Mouse (Mus musculus) urinary bladder, postnatal 4 days (tissue): Measurements from ENCODE around the gene Slc18b1.
"Not testable (repeated sequence)": the region's sequence is repeated elsewhere in the genome, so short reads cannot be mapped to it uniquely, and the experiment has no call there.

Experiments used
- DNase-seq, 2 experiments: peaks; one replicate each; pipeline ENCODE4 v3.0.0; 2021 to 2022; ENCODE audit warnings: low spot score in 2 of 2

The Slc18b1 gene

DNA sequence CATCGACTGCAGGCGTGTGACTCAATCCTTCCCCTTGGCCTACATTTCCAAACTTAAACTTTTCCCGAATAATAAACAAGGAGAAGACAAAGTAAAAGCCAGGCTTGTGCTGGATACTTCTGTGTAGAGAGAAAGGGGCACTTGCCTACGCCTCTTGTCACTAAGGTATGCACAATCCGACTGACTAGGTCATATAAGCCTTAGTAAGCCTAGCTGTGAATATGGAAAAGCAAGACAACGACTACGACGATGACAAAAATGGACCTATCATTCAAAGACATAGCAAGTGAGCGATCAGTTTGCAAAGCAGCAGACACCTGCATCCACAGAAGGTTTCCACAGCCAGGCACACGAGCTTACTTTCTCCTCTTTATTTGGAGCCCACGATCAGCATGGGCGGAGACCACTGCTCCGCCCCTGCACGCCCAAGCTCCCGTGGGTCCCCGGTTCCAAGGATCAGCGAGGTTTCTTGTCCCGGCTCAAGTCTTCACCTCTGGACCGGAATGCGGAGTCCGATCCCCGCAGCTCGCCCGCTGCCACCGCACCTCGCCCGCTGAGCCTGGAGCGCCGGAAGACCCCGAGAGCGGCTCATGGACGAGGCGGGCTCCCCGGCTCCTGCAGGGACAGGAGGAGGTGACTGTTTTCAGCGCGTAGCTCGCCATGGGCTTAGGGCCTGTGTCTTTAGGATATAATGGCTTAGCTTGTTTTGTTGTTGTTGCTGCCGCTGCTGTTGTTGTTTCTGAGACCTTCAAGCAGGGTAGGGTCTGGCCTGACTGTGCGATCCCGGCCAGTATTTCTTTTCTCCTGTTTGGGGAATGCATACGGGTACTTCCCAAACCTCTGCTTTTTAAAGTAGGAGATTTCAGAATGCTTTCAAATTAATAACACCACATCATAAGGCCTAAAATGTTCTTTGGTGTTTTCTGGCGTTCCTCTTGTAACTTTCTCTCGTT lies at the start of gene Slc18b1:
TSS of gene Slc18b1 (plus strand) at position 436 of the 953 bp plus-strand sequence.
- DNase-seq: peak; percentile 33 to 62

DNA sequence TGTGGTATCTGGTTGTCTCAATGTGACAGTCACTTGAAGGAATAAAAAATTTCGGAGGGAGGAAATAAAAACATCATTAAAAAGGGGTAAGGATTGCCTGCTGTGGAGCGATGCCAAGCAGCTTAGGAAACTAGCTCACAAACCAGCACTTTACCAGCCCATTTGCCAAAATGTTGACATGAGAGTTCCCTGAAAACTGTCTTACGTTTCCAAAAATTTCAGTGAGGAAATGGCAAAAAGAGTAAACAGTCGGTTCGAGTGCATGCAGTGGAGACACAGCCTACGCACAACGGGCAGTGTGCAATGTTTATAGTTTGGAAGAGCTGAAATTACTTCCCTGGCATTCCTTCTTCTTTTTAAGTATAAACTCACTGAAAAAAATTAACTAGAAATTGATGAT lies 42.6 kb upstream of the Slc18b1 start:
- DNase-seq: no peak

DNA sequence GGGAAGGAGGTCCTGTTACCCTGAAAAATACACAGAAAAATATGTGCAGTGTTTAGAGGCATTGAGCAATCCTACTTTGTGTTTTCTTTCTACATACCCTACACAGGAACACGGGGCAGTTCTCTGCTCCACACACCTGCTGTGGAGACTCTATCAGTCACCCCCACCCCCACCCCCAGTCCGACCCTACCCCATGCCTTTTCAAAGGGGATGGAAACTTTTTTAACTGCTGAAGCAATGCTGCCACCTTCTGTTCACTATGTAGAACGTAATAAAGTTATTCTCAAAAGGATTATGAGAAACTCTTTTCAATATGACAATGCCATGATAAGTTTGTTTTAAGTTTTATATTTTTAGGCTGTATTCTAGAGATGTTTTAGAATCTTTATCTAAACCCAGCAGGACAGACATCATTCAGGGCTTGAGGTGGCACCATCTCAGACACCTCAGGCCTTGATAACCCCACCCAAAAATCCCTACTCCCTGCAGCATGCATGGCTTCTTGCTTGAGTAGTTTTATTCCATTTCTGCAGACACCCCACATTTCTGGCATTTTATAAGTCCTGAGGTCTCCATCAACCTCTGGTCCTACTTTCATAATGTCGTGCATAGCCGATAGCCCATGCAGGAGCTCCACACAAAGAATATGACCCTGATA lies 19.4 kb upstream of the Slc18b1 start:
- DNase-seq: no peak

DNA sequence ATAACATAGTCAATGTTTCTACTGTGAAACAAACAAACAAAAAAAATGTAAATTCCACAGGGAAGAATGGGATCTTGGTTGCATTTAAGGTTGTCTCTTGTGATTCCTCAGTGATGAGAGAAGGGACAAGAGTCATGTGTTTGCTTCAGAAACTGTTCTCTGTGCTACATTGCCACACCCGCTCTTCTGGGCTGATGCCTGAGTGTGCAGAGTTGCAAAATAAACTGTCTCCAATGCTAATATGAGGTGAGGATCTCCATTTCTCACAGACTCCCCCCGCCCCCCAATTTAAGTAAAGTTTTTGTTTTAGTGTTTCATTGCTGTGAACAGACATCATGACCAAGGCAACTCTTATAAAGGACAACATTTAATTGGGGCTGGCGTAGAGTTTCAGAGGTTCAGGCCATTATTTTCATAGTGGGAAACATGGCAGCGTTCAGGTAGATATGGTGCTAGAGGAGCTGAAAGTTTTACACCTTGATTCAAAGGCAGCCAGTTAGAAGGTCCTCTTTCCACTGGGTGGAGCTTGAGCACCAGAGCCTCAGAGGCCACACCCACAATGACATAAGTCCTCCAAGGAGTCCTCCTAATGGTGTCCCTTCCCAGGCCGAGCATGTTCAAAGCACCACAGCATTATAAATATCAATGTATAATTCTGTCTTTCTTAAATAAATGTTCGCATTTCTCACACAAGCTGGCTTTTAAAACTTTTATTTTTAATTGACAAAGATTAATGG lies 16.1 kb upstream of the Slc18b1 start:
- DNase-seq: no peak

DNA sequence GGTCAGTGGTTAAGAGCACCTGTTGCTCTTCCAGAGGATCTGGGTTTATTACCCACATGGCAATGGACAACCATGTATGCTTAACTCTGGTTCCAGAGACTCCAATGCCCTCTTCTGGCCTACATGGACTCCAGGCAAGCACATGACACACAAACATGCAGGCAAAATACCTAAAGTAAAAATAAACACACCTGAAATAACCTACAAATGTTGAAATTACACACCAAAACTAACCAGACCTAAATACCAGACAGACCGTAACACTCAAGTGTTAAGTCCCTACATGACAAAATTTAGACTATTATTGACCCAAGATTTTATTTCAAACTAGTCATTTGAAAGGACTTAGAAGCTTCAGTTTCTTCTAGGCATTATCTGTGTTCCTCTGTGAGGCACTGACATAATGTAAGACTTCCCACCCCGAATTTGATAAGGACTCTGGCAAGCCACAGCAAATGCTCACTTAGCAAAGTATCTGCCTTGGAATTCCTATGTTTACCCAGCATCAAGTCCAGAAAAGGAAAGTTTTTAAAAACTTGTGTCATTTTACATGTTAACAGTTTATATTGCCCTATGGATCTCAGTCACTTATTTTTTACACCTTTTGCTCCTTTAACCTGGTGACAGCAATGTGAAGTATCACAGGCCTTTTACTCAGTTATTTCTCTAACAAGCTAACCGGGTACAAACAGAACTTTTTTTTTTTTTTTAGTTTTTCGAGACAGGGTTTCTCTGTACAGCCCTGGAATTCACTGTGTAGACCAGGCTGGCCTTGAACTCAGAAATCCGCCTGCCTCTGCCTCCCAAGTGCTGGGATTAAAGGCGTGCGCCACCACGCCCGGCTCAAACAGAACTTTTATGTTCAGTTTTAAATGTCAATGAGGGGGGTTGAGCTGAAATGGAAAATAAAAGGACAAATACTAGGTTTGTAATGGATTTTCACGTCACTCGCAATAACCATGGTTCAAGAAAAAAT lies 14.7 kb upstream of the Slc18b1 start:
- DNase-seq: no peak

DNA sequence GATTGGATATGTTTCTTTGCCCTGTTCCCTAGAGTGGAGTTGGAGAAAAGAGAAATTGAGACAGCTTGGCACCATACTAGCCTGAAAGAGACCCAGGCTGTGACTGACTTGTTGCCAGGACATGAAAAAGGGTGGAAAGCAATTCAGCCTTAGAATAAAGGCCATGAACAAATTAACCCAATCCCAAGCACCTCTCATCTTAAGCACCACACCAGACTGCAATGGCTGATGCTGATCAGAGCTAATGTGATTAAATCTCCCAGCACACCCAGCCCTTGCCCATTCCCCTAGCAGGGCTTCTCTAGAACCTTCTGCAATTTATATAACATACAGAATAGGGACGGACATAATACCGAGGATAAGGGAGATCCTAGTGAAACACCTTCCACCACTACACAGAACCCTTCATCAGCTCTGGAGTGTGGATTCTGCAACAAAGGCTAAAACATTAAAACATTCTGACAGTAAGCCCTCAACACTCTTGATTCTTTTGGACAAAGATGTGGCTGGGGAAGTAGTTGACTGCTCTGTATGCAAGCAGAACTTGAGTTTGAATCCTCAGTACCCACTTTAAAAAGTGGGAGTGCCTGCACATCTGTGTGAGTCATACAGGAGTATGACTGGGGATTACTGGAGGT lies 13.8 kb upstream of the Slc18b1 start:
- no peak for DNase-seq

DNA sequence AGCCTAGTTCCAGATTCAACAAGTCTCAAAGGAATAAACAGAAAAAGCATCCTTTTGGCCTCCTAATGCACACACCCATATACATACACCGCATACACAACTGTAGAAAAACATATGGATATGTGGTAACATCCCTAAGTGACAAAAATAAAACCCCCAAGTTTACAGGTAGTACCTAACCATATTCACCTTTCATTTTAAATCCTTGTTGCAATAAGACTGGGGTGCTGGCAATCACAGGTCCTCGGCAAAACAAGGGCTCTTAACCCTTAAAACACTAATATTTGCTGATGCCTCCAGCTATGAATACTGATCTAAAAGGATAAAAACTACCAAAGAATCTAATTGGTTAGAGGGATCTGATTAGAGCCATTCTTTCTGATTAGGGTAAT lies 13.3 kb upstream of the Slc18b1 start:
- no peak for DNase-seq

DNA sequence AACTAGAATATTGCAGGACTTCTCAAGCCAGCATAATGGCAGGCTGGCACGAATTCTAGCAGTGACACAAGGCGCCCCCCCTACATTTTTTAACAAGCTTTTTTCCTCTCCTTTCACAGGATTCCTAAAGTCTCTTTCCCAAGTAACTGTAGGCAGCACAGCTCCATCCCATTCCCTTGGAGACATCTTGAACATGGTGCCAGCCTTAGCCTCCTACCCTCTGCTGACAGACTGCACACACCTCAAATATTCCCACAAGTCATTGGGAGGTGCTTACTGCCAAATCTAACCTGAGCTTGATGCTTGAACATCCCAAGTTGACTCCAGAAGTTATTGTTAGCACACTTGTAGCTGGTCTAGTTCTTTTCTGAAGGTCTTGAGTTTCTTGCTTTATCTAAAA lies 12.7 kb upstream of the Slc18b1 start:
- no peak for DNase-seq

DNA sequence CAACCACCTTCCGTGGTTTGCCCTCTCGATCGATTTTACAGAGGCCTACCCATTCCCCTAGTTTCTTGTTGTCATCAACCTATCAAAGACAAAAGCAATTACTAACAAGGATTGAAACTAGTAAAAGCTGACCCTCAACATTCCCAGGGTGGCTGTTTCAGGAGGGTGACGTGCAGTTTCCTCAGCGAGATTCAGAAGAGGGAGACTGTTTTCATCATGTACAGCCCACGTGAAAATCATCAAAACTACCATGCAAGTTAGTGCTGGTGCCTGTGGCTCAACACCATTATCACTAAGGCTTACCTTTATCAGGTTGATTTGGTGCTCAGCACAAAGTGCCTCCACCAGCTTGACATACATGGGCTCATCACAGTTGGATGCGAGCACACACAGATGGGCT lies 11.2 kb upstream of the Slc18b1 start:
- not testable (repeated sequence) for DNase-seq

DNA sequence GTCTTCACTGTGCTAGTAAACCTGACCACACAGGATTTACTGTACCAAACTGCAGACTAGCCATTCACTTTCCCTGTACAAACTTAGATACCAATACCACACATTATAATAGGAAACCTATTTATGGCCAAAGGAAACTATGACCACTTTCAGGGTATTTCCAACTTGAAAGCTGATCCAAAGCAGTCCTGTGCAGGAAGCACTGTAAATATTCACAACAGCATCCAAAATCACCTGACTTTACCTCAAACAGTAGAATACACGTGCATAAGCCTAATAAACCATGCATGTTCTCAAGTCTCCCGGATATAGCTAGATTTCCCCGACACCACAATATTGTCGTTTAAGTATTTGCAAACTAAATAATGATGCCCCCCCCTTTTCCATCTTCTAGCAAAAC lies 10.7 kb upstream of the Slc18b1 start:
- no peak for DNase-seq

DNA sequence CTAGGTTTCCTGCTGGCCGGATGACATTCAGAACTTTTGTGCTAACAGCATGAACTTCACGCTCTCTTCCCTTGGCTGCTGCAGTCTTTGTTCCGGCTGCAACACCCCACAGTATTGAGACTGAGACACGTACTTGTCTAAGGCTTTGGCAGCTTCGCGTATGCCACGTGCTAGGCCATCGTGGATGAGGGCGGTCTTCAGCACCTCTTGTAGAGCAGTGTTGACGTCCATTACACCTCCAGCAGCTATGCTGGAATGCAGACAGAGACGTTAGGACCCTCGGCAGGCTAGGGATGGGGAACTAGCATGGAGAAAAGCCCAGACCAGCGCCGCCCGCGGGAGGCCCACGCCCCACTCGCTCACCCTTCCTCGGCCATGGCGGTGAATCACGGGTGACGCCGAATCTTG lies 10.2 kb upstream of the Slc18b1 start:
- not testable (repeated sequence) for DNase-seq

DNA sequence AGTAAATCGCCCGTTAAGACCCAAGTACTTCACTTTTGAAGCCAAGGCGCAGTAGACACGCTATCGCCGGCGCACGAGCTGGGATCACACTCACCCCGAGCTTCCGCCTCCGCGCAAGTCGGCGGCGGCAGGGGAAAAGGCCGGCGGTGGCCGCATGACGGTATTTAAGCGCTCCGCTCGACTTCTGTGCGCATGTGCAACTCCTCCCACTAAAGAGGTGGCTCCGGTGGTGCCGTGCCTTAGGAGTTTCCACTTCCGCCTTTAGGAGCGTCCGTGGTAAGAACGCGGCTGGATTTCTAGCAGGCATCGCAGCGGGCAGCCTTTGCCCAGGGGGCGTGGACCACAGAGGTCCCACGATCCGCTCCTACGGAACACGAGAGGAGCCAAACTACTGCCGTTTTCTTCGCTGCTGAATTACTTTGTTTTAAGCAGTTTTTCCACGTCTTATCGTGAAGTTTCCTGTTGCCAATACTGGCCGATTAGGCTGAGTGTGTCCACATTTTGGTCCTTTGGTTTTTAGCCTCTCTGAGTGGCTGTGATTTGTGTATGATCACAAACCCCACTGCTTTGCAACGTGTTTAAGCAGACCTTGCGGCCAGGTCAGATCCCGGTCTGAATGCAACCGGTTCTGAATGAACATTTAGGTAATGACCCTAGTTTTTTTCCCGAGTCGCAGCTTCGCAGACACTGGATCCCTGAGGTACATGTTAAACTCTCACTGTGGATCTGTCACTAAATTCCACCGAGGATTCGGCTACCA lies 9.5 kb upstream of the Slc18b1 start, which contains the start of gene Rps12:
TSS of gene Rps12 (minus strand) at position 214 of the 760 bp plus-strand sequence.
- peak; percentile 98 for DNase-seq

DNA sequence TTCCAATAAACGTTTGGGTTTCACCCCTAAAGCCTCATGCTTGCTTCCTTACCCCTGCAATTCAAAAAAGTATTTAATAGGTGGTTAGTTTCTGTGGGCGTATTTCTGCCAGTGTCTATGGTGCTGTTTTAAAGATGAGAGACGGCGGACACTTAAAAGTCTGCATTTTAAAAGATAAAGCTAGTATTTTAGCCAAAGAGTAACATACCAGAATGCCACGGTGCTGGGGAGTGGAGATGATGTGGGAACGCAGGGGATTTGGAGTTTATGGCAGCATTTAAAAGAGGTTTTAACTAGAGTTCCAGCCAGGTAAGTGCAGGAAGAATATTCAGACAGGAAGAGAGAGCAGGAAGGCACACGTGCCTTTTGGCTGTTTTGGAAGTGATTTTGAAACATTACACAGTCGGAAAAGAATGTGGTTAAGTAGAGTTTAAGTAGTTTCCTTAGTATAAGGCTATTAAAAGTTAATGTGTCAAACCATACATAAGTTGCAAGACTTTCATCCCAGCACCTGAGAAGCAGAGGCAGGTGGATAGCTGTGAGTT lies 8.7 kb upstream of the Slc18b1 start:
- no peak for DNase-seq

DNA sequence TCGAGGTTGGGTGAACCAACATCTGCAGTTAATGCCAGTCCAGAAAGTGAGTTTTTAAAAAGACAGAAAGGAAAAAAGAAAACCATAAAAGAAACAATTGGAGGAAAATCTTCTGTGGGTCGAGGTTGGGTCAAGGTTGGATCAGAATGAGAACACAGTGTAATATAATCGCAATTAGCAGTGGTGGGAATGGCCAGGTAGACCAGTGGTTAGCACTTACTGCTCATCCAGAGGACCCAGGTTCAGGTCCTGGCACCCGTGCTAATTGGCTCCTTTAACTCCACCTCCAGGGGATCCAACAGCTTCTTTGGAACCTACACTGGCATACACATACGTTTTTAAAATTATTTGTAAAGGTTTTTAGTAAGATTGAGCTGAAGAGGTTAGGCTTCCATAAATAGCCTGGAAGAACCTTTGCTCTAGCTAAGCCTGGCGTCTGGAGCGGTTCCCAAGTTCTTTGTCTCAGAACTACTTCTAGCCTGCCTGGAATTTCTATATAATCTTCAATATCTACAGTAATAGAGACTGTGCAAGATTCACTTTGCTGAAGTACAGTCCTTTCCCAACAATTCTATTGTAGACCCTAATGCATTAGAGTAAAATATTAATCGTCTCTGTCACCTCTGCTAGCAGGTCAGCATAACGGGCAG lies 790 bp upstream of the Slc18b1 start:
- DNase-seq: no peak

DNA sequence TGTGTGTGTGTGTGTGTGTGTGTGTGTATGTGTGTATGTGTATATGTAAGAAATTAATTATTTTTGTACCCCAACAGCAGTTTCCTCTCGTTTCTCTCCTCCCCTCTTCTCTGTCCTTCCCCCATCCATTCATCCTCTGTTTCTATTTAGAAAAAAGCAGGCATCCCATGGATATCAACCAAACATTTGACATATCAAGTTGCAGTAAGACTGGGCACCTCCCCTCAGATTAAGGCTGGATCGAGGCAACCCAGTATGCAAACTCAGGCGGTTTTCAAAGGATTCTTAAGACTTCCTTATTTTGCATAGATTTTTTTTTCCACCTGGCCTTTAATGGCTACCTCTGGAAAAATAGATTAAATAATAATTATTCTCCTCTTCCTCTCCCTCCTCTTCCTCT lies 820 bp downstream of the Slc18b1 start:
- DNase-seq: no peak

DNA sequence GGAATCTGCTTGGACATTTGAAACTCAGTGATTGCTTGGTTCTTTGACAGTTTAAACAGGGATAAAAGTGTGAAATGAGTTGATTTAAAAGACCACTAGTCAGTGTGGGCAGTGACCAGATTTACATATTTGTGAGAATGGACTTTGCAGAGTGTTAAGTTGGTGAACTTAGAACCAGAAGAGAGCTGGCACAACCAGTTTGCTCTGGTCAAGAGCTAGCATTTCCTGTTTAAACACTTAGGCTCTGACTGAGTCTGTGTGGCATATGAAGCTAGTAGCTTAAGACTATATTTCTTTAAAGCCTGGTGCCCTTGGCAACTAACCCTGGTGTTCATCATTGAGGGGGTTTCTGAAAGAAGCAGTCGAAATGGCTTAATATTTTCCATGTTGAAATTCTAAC lies 1.4 kb downstream of the Slc18b1 start:
- no peak for DNase-seq

DNA sequence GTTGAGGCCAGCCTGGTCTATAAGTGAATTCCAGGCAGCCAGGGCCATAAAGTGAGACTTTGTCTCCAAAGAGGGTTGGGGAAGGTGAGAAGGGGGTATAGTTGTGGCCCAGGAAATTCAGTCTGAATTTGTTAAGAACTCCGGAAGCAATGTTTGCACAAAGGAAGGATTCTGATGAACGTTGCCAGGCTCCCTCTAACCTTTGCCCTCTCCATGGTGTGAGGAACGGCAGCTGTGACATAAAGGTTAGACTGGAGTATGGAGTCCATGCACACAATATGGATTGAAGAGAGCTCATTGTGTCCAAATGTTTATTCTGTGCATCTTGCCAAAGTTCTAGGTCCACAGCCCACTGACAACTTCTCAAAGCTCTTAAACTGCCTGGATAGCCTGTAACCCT lies 3.1 kb downstream of the Slc18b1 start:
- DNase-seq: no peak

DNA sequence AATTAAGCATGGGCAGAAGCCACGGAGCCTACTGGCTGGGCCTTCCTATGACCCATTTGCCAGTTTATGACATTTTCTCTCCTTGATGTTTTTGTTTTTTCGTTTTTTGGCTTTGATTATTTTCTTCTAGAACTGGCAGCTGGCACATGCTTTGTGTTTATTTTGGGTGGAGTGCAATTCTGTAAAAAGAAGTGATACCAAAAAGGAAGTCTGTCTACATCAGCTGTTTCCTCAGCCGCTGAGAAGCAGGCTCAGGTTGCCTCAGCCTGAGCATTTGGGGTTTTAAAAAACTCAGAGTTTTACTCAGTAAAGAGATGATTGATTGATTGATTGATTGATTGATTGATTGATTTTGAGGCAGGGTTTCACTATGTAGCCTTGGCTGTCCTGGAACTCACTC lies 6.1 kb downstream of the Slc18b1 start:
- no peak for DNase-seq

DNA sequence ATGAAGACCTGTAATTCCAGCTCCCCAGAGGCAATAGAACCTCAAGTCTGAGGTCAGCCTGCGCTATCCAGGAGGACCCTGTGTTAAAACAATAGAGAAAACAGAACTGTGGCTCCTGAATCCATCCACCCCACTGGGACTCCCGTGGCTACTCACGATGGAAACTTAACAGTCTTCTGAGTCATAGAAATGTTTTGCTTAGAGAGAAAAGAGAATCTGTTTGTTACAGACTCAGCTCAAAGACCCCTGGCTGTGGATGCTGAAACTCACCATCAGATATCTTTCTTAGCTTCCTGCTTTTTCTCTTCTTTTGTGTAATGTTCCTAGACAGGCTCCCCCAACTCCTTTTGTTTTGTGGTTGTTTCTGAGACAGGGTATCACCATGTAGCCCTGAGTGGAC lies 7.9 kb downstream of the Slc18b1 start:
- no peak for DNase-seq
